Mouse (Mus musculus) MEL (cell line): ENCODE measurements around the gene Zscan5b.

Source experiments
- CTCF ChIP-seq, 3 experiments: IDR thresholded peaks in 2 of 3; conservative IDR thresholded peaks in 1 of 3; 2 replicates each; pipeline ENCODE4 v1.5.1; 2011 to 2012; ENCODE audit warnings: low read length in 3 of 3, low read depth in 2 of 3, mild to moderate bottlenecking in 2 of 3, improper control_type of control experiment in 1 of 3, inconsistent platforms in 1 of 3, mixed read lengths in 1 of 3, moderate library complexity in 1 of 3; ENCODE audit not compliant: control insufficient read depth in 1 of 3, insufficient read depth in 1 of 3, poor library complexity in 1 of 3, severe bottlenecking in 1 of 3
- E2F4 ChIP-seq: IDR thresholded peaks from 2 replicates; pipeline ENCODE4 v1.6.1; 2011; ENCODE audit warnings: low read depth, low read length, improper control_type of control experiment, borderline replicate concordance
- GATA1 ChIP-seq: IDR thresholded peaks from 2 replicates; pipeline ENCODE4 v1.6.1; 2011; ENCODE audit warnings: low read depth, low read length, improper control_type of control experiment
- HCFC1 ChIP-seq: IDR thresholded peaks from 2 replicates; pipeline ENCODE4 v1.6.1; 2012; ENCODE audit warnings: low read depth, mild to moderate bottlenecking, inconsistent platforms, low read length, improper control_type of control experiment, moderate library complexity
- MAFK ChIP-seq: IDR thresholded peaks from 2 replicates; pipeline ENCODE4 v1.6.1; 2011; ENCODE audit warnings: low read depth, mild to moderate bottlenecking, low read length, improper control_type of control experiment, borderline replicate concordance
- MAX ChIP-seq: IDR thresholded peaks from 2 replicates; pipeline ENCODE4 v1.6.1; 2011; ENCODE audit warnings: low read length, improper control_type of control experiment
- NRF1 ChIP-seq: IDR thresholded peaks from 2 replicates; pipeline ENCODE4 v1.6.1; 2014; ENCODE audit warnings: low read depth, mild to moderate bottlenecking, inconsistent platforms, low read length, improper control_type of control experiment, moderate library complexity; ENCODE audit not compliant: poor library complexity, insufficient read depth, severe bottlenecking
- POLR2A ChIP-seq, 2 experiments: IDR thresholded peaks; 2 replicates each; pipeline ENCODE4 v1.6.1; 2011 to 2012; ENCODE audit warnings: low read length in 2 of 2, mild to moderate bottlenecking in 2 of 2, control low read depth in 1 of 2, improper control_type of control experiment in 1 of 2, low read depth in 1 of 2, moderate library complexity in 1 of 2; ENCODE audit not compliant: control insufficient read depth in 1 of 2, insufficient read depth in 1 of 2, poor library complexity in 1 of 2
- RAD21 ChIP-seq: IDR thresholded peaks from 2 replicates; pipeline ENCODE4 v1.6.1; 2011; ENCODE audit warnings: mild to moderate bottlenecking, low read depth, low read length, improper control_type of control experiment
- USF1 ChIP-seq: IDR thresholded peaks from 2 replicates; pipeline ENCODE4 v1.6.1; 2014; ENCODE audit warnings: low read depth, mild to moderate bottlenecking, inconsistent platforms, low read length, improper control_type of control experiment, moderate library complexity
- USF2 ChIP-seq, 2 experiments: IDR thresholded peaks; 2 replicates each; pipeline ENCODE4 v1.6.1; 2011 to 2012; ENCODE audit warnings: improper control_type of control experiment in 2 of 2, low read length in 2 of 2, borderline replicate concordance in 1 of 2, inconsistent platforms in 1 of 2, low read depth in 1 of 2, mild to moderate bottlenecking in 1 of 2; ENCODE audit not compliant: insufficient read depth in 1 of 2
- ZKSCAN1 ChIP-seq: IDR thresholded peaks from 2 replicates; pipeline ENCODE4 v1.6.1; 2012; ENCODE audit warnings: low read depth, mild to moderate bottlenecking, inconsistent platforms, low read length, improper control_type of control experiment, moderate library complexity

DNA sequence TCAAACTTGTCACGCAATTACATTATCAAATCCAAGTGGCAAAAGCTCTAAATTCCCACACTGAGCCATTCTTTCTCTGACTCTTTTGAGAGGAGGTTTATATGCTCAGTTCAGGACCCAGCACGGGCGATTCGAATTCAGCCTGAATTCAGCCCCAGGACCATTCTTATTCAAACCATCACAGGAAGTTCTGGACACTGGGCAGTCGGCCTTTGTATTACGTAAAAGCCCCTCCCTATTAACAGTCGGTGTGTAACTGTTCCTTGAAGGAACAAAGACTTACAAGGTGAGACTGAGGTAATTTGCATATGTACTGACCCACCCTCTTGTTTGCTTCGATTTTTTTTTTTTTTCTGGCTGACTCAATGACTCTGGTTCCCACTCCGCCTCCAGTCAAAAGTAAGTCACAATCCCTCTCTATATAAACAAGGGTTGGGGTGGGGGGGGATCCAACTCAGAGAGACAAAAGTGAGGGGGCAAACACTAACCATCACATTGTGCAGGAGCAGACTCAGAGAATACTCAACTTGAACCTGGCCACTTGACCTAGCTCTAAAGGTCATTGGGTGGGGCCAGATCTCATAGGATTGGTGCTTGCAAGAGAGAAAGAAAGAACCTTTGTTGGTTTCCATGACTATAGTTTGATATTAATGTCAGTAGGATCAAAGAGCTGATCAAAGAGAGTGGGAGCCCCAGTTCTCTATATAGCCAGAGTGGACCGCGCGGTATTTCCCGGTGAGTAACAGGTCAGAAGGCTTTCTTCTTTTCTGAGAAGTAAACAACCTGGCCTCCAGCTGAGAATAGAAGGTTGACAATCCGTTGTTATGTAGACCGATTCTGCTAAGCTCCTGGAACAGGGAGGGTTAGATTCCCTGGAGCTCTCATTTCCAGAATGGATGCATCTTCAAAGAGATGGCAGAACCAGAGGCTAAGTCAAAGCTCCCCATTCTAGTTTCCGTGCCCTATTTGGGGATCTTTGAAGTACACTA lies 36.4 kb downstream of the Zscan5b start:
- TF ChIP-seq POLR2A (IDR thresholded peaks at IDR 0.05; ENCODE audit: control insufficient read depth in 1 of 2, insufficient read depth in 1 of 2, low read depth in 1 of 2, low read length in 2 of 2, poor library complexity in 1 of 2): no peak
- no peak for TF ChIP-seq CTCF (IDR thresholded peaks at IDR 0.05 in 2 of 3, conservative IDR thresholded peaks at IDR 0.05 in 1 of 3; ENCODE audit: control insufficient read depth in 1 of 3, insufficient read depth in 1 of 3, low read depth in 2 of 3, low read length in 3 of 3, poor library complexity in 1 of 3, severe bottlenecking in 1 of 3)
- TF ChIP-seq NRF1: no peak
- no peak for TF ChIP-seq MAFK
- no peak for TF ChIP-seq GATA1
- no peak for TF ChIP-seq E2F4
- no peak for TF ChIP-seq USF1
- TF ChIP-seq HCFC1: no peak
- TF ChIP-seq USF2 (IDR thresholded peaks at IDR 0.05; ENCODE audit: borderline replicate concordance in 1 of 2, insufficient read depth in 1 of 2, low read depth in 1 of 2, low read length in 2 of 2): no peak
- no peak for TF ChIP-seq MAX
- no peak for TF ChIP-seq ZKSCAN1
- no peak for TF ChIP-seq RAD21
